Mouse (Mus musculus): ENCODE measurements around the gene Zdhhc6.

Gene Zdhhc6

DNA sequence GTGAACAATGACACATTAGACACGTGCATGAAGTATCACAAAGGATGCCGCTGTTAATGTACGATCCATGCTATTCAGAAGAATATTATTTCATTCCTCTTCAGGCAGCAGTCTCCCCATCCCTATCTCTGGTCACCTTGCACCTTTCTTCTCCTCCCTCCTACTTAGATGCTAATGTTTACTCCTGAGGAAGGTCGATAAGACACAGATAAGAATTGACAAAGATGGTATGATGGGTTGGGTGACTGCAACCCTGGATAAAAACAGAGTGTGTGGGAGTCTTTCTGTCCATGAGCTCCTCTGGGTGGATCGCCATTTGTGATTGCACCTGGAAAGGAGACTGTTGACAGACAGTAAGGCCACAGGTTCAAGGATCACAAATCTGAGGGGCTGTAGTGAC lies 57.3 kb downstream of the Zdhhc6 start:
- in situ Hi-C loops (cut with MseI, MboI): no loop called here

DNA sequence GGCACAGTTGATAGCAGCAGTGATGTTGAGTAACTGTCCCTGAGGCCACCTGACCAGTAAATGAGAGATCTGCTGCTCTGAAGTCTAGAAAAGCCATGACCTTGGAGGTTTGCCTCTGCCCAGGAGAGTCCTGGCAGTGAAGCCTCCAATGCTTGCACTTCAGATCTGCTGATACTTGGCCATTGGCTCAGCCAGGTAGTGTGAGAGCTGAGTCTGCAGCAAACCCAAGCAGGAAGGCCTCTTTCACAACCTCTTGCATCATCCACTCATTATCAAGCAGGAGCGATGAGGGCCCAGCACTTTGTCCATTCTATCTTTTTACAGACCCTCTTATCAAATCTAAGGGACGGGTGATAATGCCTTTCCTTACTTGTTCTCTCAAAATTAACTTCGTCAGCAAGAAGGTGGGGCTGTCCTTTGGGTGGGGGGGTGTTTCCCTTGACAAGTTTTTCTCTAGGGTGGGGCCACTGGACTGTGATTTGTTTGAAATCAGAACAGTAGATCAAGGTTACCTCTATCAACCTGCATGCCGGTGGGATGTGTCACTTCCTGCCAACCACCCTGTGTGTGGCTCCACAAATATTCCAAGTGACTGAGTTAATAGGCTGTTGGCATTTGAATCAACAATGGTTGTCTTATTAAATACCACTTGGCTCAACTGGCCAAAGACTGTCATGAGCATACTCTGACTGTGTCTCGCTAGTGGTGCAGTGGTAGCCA lies 58.0 kb downstream of the Zdhhc6 start:
- in situ Hi-C loops (cut with MseI, MboI): no loop called here

DNA sequence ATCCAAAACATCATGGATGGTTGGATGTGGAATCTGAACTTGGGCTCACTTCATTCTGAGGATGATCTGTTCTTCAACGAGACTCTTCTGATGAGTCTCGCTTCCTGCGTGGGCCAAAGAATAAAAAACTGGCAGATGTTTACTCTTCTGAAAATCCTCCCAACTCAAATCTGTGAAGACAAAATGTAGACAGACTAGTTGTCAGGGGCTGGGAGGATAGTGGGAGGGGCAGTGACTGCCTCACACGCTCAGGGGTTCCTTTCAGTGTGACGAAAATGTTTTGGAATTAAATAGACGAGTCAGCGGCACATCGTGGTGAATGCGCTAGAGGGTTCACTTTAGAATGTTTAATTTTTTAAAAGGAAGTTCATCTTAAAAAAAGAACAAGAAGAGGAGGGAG lies 59.7 kb downstream of the Zdhhc6 start:
- in situ Hi-C loops (cut with MseI, MboI): no loop called here

DNA sequence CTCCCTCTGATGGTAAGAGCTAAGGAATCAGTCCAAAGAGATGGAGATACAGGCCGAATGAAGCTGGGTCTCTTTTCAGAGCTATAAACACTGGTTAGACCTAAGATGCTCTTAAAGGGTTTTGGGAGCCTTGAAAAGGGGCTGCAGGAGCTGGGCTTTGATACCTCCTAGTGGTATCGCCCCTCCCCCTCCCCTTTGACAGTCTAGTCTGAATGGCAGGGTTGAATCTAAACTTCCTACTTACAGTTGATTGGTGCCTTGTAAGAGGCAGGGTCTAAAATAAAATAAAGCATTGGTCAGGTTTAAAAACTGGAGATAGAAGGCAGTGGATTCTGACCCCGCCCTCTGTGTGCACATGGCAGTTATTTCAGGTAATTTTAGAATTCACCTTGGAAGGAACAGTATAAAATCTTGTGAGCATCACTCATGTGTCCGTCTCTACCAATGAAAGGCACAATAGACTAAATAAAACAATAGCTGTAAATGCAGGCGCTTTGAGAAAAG lies 61.3 kb downstream of the Zdhhc6 start:
- in situ Hi-C loops (cut with MseI, MboI): no loop called here

DNA sequence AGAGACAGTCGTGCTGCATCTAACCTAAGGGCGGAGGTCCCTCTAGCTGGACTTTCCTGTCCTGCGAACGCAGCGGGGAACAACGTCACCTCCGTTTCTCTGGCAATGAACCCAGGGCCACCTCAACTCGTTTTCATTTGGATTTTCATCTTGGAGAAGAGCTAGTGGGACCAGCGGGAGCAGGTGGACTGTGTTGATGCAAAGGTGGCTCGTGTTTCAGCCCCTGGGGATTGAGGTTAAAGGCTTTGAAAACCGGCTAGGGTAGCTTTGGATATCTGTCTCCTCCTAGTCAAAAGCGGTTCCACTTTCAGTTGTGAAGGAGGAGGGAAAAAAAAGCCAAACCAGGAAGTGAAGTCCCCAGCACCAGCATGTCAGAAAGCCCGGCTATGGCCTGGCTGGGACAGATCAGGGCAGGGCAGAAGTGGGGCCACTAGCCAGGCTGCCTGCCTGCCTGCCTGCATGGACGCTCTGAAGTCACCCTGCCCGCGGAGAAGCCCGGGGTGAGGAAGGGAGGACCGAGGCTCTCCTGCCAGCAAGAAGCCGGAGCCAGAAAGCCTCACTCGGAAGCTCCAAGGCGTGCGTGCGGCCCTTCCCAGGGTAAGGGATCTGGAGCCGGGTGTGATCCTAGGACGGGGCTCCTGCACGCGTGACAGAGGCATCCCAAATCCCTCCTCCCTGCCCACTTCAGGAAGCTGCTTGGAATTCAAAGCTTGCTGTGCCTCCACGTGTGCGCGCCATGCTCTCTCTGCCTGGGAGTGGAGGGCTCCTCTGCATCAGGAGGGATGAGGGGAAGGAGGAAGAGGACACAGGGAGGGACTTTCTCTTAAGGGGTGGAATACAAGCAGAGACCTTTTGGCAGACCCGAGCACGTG lies 62.0 kb downstream of the Zdhhc6 start:
- in situ Hi-C loops (cut with MseI, MboI): no loop called here

DNA sequence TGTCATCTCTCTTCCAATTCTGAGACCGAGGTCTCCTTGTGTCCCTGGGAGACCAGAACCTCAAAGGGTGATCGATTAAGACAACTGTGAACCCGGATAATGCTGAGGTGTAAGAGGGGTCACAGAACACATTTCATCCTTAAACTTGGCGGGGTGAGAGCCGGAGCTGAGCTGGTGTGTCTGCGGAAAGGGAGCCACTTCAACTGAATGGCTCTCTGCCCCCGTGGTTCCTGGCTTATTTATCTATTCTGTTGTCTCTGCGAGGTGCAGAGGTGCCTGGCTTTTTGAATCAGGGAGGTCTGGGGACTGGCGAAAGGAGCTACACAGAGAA lies 62.6 kb downstream of the Zdhhc6 start:
- in situ Hi-C loops (cut with MseI, MboI): no loop called here

DNA sequence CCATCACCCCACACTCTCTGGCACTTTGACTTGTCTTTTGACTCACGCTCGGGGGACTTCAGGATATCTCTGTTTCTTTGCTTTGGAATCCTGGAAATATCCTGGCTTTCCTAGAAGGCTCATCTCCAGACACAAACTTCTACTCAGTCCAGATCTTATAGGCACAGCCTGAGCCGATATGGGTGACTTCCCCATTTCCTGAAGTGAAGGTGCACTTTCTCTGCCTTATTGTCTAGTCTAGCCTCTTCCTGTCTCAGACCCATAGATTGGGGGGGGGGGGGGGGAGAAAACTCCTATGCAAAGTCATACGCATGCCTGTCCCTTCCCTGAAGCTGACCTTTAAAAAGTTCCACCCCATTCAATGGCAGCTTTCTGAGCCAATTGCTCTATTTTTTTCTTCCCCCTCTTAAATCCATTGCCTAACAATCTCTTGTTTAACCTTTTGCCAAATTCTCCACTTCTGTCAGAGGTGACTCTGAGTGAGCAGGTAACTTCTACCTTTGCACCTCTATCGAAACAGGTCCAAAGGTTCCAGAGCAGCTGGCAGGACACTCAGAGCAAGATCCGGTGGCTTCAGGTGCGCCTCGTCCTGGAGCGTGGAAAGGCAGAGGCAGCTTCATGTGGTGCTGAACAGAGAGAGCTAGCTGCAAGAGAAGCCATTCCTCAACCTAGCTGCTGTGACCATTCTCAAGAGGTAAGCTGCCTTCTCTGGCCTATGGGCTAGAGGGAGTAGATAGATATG lies 64.3 kb downstream of the Zdhhc6 start, which contains the start of gene Acsl5:
Gene Acsl5 (plus strand): TSS at position 556 of the 742 bp plus-strand sequence.
- in situ Hi-C loops (cut with MseI, MboI): no loop called here

DNA sequence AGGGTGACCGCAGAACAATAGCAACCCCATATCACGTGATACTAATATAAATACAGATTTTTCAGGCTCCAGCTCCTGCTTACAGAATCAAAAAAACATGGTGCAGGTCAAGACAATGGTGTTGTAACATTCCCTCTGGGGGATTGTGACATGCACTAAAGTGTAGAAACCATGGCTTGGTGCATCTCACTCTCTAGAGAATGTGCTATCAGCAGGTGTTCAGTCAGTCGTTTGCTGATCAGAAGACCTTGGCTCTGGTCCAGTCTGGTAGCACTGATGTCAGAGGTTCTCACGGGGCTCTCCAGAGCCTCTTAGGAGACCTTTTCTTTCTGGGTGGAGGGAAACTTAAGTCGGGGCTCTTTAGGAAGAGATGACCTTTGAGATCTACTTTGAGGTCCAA lies 65.4 kb downstream of the Zdhhc6 start:
- in situ Hi-C loops (cut with MseI, MboI): no loop called here

DNA sequence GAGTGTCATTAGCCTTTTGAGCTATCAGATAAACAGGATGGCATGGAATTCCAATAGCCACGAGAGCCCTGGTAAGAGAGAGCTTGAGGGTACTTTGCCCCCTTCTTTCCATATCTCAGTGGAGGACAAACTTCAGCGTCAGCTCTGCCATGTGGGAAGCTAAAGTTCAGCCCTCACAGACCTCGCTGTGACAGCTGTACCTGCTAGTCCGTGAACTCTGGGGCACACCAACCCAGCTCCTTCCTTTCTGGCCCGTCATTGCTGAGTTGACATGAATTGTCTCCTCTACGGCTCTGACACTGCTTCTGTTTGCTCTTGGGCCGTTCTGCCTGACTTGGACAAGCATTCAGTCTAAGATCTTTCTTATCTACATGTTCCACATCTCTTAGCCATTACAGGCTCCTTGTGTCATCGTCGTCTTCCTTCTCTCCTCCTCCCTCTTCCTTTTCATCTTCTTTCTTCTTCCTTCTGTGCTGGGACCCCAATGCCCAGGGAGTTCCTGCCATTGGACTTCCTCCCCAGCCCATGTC lies 67.8 kb downstream of the Zdhhc6 start:
- in situ Hi-C loops (cut with MseI, MboI): no loop called here

DNA sequence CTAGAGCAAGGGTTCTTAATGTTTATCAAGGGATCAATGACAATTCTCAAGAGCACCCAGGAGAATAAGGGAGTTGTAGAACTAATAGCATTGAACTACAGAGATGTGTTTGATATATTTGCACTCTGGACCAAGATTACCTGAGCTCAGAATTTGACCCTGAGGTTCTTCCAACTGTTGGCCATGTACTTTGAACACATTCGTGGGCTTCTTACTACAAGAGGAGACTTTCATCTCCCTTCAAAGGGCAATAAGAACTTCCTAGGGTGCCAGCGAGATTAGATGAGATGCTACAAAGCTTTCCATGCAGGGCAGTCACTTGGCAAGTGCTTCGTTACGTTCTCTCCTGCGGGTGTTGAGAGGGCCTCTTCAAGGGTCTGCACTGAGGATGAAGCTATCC lies 68.3 kb downstream of the Zdhhc6 start:
- in situ Hi-C loops (cut with MseI, MboI): no loop called here

DNA sequence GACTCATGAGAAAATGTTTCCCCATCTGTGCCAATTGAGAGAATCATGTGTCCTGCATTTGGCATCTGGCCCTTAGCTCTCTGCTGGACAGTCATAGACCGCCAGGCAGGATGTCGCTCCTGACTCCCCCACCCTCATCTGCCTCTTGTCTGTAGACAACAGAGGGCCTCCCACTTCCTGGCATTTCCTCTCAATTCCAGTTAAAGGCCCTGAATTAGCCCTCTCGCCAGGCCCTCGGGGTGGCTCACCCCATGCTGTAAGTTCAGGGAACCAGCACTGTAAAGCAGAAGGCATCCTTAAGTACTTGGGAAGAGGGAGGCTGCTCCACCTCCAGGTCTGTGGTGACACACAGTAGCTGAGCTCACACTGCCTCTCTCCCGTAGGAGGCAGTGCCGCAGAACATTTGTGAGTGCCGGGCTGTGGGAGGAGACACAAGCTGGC lies 71.0 kb downstream of the Zdhhc6 start:
- in situ Hi-C loops (cut with MseI, MboI): no loop called here

DNA sequence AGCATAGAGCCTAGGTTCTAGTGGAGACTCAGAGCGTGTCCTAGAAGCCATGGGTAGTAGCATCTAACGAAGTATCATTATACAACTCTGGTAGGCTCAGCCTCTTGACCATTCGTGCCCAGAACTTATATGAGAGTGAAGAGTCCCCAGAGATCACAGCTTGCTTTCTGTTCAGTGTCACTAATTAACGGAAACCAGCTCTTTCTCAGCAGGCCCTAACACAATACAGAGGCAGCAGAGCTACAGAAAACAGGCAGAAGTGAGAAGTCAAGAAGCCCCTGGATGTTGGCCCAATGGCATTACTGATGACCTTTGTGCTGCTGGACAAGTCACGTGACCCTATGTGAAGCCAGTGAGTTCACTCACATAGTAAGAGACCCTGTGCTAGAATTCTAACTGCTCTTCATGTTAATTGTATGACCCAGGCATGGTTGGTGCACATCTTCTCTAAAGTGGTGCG lies 74.6 kb downstream of the Zdhhc6 start, which contains the start of gene Gucy2g:
Gene Gucy2g (minus strand): TSS at position 51 of the 460 bp plus-strand sequence.
- in situ Hi-C loops (cut with MseI, MboI): no loop called here

DNA sequence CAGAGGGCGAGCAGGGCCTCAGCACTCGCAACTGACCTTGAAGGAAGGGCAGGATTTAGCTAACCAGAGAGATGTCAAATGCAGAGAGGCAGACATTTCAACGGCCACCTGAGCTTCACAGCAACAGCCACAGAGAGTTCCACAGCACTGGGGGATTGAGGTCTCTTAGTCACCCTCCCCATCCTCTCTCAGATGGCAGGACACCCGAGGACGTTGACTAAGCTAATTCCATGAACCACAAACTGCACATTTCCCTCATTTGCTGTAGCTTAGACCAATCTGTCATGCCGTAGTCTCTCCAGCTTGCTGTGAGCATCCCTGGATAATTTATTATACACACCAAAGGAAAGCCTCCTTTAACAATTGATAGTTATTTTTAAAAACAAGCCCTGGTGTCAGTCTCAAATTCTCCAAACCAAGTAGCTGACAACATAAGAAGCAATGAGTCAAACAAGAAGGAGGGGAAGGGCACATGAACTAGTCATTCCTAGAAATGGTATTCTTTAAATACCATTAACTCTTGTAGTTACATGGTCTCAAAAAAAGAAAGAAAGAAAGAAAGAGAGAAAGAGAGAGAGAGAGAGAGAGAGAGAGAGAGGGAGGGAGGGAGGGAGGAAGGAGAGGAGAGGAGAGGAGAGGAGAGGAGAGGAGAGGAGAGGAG lies 75.9 kb downstream of the Zdhhc6 start:
- in situ Hi-C loops (cut with MseI, MboI): no loop called here

DNA sequence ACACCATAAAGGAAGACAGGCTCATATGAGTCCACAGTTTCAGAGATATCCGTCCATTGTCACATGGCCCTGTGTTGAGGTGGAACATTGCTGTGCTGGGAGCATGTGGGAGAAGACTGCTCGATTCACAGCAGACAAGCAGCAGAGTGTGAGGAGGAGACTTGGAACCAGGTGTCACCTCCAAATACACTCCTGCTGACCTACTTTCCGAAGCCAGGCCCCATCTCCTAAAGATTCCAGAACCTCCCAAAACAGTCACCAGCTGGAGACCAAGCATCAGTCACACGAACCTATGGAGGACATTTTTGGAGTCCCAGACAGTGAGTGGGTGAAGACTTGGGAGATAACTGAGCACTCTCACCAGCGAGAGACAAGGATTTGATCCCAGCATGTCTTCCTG lies 79.3 kb downstream of the Zdhhc6 start:
- in situ Hi-C loops (cut with MseI, MboI): no loop called here

DNA sequence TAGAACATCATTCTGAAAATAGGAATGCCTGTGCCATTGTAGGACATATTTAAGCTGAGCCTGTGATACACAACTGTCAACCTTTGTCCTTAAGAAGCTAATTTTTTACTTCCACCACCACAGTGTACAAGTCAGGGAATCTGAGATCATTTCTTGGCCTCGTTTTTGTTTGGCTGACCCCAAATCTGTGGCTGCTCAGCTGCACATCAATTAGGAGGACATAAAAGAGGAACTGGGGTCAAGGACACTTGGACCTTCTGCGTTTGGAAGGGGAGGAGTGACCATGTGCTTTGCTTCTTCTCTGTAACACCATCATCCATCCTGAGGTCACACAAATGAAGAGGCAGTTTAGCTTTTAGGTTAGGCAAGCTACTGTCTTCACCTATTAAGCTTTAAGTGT lies 79.8 kb downstream of the Zdhhc6 start:
- in situ Hi-C loops (cut with MseI, MboI): no loop called here

DNA sequence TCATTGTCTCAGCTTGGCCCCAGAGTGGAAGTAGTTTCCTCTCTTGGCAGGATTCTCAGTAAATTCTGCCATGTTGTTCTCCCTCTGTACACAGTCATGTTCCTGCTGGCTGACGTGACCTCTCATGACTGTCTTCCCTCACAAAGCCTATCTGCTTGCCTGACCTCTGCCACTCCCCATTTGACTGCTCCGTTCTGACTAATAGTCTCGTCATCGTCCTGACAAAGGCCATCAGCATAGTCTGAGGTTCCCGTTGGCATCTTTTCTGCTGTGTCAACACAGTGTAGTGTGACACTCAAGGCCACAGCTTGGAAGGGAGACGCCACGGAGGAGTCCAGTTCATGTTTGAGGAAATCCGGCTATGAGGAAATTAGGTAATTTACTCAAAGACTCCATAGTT lies 83.7 kb downstream of the Zdhhc6 start:
- in situ Hi-C loops (cut with MseI, MboI): no loop called here

DNA sequence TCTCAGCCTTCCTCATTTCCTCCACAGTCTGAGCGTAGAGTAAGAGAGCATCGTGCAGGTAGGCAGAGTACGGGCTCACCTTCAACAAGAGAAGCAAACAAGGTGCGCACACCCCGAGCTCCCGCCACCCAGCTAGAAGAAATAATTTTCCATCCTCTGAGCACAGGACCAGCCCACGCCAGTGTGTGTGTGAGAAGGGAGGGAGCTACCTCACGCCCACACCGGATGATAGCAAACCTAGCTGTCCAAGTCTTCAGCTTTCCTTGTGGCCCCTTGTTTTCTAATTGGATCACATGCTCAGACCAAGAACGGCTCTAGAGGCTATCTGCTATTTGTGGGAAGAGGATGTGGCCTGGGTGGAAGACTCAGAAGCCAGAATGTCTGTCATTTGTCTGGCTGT lies 84.8 kb downstream of the Zdhhc6 start:
- in situ Hi-C loops (cut with MseI, MboI): no loop called here

DNA sequence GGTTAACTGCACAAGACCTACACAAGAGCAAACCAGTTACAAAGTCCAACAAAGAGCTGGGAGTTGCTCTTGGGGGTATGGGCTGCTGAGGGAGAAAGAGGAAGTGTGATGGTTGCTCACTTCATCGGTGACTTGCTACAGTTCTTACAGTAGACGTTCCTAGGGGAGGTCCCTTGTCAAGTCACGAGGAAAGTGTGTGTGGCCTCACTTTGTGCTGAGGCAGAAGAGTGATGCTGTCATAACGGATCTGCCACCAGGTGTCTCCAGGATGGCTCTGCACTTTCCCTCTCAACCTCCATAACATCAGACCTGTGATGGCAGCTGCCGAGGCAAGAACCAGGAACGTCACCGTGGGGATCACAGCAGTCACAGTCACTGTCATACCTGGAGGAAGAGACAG lies 88.7 kb downstream of the Zdhhc6 start:
- in situ Hi-C loops (cut with MseI, MboI): no loop called here

DNA sequence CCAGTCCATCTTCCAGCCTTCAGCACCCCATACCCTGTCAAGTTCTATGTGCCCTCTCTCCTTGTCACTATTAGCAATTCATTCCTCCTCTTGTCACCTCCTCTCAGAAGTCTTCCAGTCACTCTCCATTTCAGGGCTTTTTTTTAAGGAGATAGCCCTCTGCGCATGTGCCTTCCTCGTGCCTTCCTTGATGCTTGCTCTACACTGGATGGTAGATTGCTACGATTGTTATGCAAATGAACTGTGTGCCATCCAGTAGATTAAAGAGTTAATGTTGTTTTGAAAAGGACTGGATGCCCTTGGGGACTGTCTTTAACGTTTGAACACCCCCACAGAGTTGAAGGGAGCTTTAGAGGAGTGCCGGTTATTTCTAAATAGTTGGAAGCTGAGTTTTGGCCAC lies 89.2 kb downstream of the Zdhhc6 start:
- in situ Hi-C loops (cut with MseI, MboI): no loop called here

DNA sequence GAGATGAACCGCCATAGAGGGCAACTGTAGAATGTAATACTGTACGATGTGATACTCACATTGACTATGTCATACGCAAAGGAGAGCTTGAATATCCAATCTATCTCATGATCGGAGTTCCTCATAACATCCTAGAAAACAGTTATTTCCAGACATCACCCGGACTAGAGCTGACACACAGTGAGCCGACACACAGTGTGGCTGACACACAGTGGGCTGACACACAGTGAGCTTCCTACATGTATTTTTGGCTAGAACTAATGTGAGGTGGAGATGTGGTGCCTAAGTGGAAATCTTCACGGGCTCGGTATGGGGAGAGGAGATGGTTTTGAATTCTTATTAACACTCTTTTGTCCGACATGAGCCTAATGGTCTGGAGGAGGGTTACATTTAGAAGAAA lies 93.6 kb downstream of the Zdhhc6 start:
- in situ Hi-C loops (cut with MseI, MboI): loop anchor here in 1 of 2 experiments (25.0 kb wide), 1 partner anchor 1185 kb away; the partner anchor contains the start of gene Adra2a

All from mouse trophoblast stem cell (cell line).